Mouse (Mus musculus): ENCODE results near the gene Pacrg. TPM values are rescaled to one million over a fixed set of nuclear protein-coding genes. Genes with fewer than 3 reads are reported as not detected.

Pacrg gene
- polyA plus RNA-seq (2017; shearing (Covaris generic)) = under 1 TPM in 1 of 2 experiments, not detected in 1; 0.44 TPM

DNA sequence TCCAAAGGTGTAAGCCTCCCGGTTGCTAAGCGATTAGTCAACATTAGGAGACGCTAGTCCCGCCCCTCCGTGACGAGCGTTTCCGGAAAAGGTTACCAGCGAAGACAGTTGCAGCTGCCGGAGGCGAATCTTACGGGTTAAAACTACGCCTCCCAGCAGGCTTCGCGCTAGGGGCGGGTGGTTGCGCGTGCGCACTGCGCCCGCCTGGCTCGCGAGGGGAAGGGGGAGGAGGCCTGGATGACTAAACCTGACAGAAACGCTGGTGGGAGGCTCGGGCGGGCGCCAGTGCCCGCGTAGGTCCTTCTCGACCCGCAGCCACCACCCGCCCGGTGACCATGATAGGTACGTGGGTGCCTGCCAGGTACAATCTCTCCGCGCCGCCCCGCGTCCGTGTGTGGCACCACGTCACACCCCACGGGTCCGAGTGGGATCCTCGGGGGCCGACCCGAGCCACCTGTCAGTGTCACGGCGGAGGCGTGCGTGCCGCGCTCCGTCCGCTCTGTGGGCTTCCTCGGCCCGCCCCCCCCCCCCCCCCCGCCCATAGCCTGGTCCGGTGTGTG, at the start of gene Pacrg, which contains the start of gene Prkn:
Pacrg (minus strand) TSS at position 164 of the 560 bp plus-strand sequence.
Prkn (plus strand) TSS at position 237 of the 560 bp plus-strand sequence.

Other genes with a start within 250 kb of the Pacrg start
- gene Prkn, start 73 bp upstream of the Pacrg start, polyA plus RNA-seq (2017; shearing (Covaris generic)) = 1 to 10 TPM in 1 of 2 experiments, under 1 TPM in 1; 0.53 to 2.2 TPM